Mouse (Mus musculus): ENCODE data around the gene Pds5a.

Gene Pds5a

DNA sequence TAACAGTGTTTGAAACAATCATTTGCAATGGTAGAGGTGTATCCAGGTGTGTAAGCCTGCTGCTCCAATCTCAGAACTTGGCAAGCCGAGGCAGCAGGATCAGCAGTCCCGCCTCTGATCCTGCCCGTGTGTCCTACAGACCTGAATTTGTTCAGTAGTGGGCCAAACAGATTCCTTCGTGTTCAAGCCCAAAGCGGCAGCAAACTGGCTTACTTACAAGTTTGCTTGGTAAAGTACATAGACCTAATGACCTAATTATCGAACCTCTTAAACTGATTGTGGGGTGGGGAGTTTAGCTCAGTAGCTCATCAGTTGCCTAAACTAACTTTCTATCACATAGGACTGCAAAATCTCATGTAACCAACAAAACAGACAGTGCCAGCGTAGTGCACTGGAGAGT is 98.4 kb downstream of the Pds5a start:
- in situ Hi-C loops (cut with MboI; ENCODE audit: low pct_unique_long_range_greater_than_20kb in 1 of 2, low sequenced_read_pairs in 2 of 2, unreplicated experiment in 1 of 2) = no loop called here

DNA sequence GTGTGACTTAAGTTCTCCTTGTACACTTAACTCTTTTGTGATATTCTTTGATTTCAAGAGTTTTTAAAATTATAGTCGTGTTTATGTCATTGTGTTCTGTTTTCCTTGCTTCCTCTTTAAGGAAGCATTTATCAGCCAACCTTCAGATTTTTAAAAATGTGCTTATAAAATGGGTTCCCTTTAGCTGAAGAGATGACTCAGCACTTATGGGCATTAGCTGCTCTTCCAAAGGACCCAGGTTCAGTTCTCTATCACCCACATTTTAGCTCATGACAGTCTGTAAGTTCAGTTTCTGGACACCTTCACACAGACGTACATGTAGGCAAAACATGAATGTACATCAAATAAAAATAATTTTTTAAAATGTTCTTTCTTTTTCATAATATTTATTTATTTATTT is 105.7 kb downstream of the Pds5a start:
- in situ Hi-C loops (cut with MboI; ENCODE audit: low pct_unique_long_range_greater_than_20kb in 1 of 2, low sequenced_read_pairs in 2 of 2, unreplicated experiment in 1 of 2) = no loop called here

DNA sequence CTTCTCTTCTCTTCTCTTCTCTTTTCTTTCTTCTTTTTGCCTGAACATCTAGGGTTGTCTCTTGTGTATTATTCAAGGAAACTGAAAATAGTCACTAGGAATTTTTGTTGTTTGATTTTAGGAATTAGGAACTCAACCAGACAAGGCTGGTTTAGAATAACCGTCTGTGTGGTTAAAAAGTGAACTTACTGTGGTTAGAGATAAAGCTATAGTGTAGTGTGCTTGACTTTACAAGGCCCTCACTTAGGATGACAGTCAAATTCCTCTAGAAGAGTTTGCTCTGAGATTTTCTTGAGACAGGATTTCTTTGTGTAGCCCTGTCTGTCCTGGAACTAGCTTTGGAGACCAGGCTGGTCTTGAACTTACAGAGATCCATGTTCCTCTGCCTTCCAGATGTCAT is 107.9 kb downstream of the Pds5a start:
- in situ Hi-C loops (cut with MboI; ENCODE audit: low pct_unique_long_range_greater_than_20kb in 1 of 2, low sequenced_read_pairs in 2 of 2, unreplicated experiment in 1 of 2) = no loop called here

DNA sequence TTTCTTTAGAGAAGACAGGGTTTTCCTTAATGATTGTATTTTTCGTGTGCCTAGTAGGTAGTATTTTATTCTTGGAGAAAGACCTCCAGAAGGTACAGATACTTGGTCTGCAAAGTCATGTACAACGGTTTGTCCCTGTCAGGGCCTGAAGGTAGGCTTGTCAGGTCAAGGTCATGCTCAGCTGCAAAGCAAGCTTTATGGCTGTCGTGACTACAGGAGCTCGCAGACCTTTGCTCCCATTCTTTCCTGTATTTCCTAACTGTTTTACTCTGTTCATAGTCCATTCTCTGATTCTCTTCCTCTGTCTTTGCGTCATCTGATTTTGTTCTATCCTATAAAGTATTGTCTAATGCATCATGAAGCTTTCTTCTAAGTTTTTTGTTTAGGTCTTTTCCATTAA is 111.8 kb downstream of the Pds5a start:
- in situ Hi-C loops (cut with MboI; ENCODE audit: low pct_unique_long_range_greater_than_20kb in 1 of 2, low sequenced_read_pairs in 2 of 2, unreplicated experiment in 1 of 2) = no loop called here

DNA sequence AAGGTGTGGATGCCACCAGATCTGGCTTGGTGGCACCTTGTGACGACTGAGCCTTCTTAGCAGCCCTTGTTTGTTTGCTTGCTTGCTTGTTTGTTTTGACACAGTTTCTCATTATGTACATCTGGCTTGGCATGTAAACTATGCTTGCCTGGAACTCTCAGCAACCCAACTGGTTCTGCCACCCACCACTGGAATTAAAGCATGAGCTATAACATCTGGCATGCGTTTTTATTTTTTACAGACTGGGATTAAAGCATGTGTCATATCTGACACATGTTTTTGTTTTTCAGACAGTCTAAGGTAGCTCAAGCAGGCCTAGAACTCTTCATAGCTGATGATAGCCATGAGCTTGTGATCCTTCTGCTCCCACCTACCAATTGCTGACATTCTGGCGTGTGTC is 119.5 kb downstream of the Pds5a start:
- in situ Hi-C loops (cut with MboI; ENCODE audit: low pct_unique_long_range_greater_than_20kb in 1 of 2, low sequenced_read_pairs in 2 of 2, unreplicated experiment in 1 of 2) = no loop called here

DNA sequence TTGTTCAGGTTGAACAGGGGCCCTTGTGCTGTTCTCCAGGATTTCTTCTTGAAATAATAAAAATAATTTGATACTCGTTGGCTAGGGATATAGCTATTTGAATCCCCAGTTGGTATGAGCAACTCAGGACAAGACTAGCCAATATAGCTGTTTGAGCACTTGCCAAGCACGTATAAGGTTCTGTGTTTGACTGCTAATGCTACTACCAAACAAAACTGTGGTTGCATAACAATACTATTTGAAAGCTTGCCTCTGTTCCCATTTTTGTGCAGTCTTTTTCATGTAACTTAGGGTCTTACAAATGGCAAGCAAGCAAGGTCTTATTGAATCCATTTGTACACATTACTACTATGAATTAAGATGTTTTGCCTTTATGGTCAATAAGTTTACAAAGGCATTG is 122.2 kb downstream of the Pds5a start:
- in situ Hi-C loops (cut with MboI; ENCODE audit: low pct_unique_long_range_greater_than_20kb in 1 of 2, low sequenced_read_pairs in 2 of 2, unreplicated experiment in 1 of 2) = no loop called here

DNA sequence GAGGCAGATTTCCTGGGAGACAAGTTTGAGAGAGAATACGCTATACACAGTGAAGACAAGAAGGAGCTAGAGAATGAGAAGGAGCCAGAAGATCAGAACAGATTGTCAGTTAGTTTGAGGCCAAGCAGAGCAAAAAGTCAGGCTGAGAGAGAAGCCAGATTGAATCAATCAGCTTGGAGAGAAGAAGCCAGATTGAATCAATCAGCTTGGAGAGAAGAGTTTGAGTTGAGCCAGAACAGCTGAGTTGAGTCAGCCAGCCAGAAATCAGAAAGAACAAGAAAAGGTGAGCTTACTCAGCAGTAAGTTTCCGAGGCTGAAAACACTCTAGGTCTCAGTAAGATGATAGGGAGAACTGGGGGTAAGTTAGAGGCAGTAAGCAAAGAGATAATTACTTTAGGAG is 123.2 kb downstream of the Pds5a start:
- in situ Hi-C loops (cut with MboI; ENCODE audit: low pct_unique_long_range_greater_than_20kb in 1 of 2, low sequenced_read_pairs in 2 of 2, unreplicated experiment in 1 of 2) = no loop called here

DNA sequence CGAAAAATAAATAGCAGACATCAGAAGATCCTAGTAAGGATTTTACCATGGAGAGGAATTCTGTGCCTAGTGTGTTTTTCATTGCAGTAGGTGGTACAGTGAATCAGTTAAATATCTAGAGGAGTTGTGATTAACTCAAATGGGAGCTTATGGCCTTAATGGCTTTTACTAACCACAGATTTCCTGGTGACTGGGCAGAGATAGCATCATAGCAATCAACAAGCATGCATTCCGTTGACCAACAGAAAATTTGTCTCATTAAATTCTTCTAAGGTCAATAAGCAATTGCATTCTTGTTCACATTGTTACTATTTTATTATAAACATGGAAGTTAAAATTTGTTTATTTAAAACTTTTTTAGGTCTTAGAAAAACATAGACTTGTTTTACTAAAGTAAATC is 132.6 kb downstream of the Pds5a start:
- in situ Hi-C loops (cut with MboI; ENCODE audit: low pct_unique_long_range_greater_than_20kb in 1 of 2, low sequenced_read_pairs in 2 of 2, unreplicated experiment in 1 of 2) = no loop called here

DNA sequence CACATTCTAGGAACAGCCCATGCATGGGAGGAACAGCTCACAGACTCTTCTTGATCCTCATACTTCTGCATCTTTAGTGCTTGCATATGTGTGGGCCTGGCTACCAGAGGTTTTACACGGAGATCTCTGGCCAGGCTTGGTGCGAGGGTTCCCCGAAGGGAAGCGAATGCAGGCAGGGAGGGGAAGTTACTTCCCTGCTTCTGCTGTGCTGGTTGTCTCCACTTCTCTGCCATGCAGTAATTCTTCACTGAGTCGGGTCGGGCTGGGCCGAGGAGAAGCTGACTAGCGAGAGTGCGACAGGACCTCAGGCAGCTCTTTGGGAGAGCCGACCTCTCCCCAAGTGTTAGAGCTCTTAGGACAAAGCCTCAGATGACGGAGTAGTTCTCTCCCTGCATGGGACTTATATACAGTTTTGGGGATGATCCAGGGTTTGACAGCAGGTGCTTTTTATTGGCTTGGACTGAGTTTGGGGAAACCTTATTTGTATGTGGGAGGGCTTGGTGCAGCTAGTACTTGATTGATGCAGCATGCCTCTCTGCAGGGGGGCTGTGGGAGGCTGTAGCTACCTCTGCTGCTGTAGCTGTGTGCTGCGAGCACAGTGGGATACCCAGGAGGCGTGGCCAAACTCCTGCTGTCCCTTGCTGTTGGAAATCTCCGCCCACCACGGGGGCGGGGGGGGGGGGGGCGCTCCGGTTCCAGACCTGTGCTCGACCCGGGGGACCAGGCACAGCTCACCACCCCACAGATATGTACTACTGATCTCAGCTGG is 136.8 kb downstream of the Pds5a start:
- in situ Hi-C loops (cut with MboI; ENCODE audit: low pct_unique_long_range_greater_than_20kb in 1 of 2, low sequenced_read_pairs in 2 of 2, unreplicated experiment in 1 of 2) = no loop called here

DNA sequence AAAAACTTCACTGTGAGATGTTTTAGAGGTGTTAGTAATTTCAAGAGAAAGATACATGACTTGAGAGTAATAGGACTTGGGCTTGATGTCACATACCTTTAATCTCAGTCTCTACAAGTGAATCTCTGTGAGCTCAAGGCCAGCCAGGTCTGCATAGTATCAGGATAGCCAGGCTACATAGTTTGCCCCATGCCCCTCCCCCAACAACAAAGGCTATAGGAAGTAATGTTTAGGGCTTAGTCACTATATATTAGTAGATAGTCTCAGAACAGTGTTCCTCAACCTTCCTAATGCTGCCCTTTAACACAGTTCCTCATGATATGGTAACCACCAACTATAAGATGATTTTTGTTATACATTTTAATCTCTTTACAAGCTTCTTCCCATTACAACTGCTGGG is 141.0 kb downstream of the Pds5a start:
- in situ Hi-C loops (cut with MboI; ENCODE audit: low pct_unique_long_range_greater_than_20kb in 1 of 2, low sequenced_read_pairs in 2 of 2, unreplicated experiment in 1 of 2) = no loop called here

Measured in mouse embryonic stem cell (cell line).